Mouse (Mus musculus): ENCODE results near the gene Gm10718. TPM values are rescaled to one million over a fixed set of nuclear protein-coding genes. Genes with fewer than 3 reads are reported as not detected.
"Not testable (repeated sequence)": the region's sequence is repeated elsewhere in the genome, so short reads cannot be mapped to it uniquely, and the experiment has no call there.

The Gm10718 gene
- polyA plus RNA-seq, 1 experiment from 2014 or later = 0.41 TPM

- WGBS = 70% methylated on average over 9 of the region's 9 CpGs
- not testable (repeated sequence) for ATAC-seq (ENCODE audit: insufficient number of reproducible peaks, low FRiP score, low TSS enrichment, low read depth); H3K4me3 ChIP-seq
These were observed 3.9 kb downstream of the Gm10718 start for GRCm38 (mm10) chr9:3027200-3027599.

GRCm38 (mm10) chr9:3029276-3030000 is 6.1 kb downstream of the Gm10718 start:
- H3K27ac ChIP-seq; H3K9me3 ChIP-seq; H3K27me3 ChIP-seq; H3K4me3 ChIP-seq; H3K4me2 ChIP-seq; H3K4me1 ChIP-seq; H3K9ac ChIP-seq; ATAC-seq (ENCODE audit: insufficient number of reproducible peaks, low FRiP score, low TSS enrichment, low read depth); H3K36me3 ChIP-seq: not testable (repeated sequence)
- 64% methylated on average over 14 of the region's 16 CpGs for WGBS

More at GRCm38 (mm10) chr9:3027200-3027599, 3.9 kb downstream of the Gm10718 start:
- not testable (repeated sequence) for H3K4me2 ChIP-seq, H3K27me3 ChIP-seq, H3K9me3 ChIP-seq, H3K27ac ChIP-seq, H3K9ac ChIP-seq, H3K4me1 ChIP-seq, H3K36me3 ChIP-seq

- not testable (repeated sequence) for H3K27ac ChIP-seq; H3K4me2 ChIP-seq; H3K9ac ChIP-seq; H3K9me3 ChIP-seq; H3K4me1 ChIP-seq; H3K36me3 ChIP-seq; H3K27me3 ChIP-seq; H3K4me3 ChIP-seq; ATAC-seq (ENCODE audit: insufficient number of reproducible peaks, low FRiP score, low TSS enrichment, low read depth)
- WGBS = 67% methylated on average over 3 of the region's 10 CpGs
These were observed 7.5 kb downstream of the Gm10718 start for GRCm38 (mm10) chr9:3030677-3031318.

- not testable (repeated sequence) for H3K36me3 ChIP-seq; H3K9me3 ChIP-seq; H3K4me2 ChIP-seq; H3K4me1 ChIP-seq; H3K27ac ChIP-seq; H3K4me3 ChIP-seq; ATAC-seq (ENCODE audit: insufficient number of reproducible peaks, low FRiP score, low TSS enrichment, low read depth); H3K27me3 ChIP-seq; H3K9ac ChIP-seq
- 47% methylated on average over 1 of the region's 8 CpGs for WGBS
These were observed 11.0 kb downstream of the Gm10718 start, which contains the start of gene Gm17535 for GRCm38 (mm10) chr9:3034299-3034698. TSS of gene Gm17535 (plus strand) at chr9:3034599.

- H3K27ac ChIP-seq; H3K4me1 ChIP-seq; H3K36me3 ChIP-seq; H3K4me2 ChIP-seq; ATAC-seq (ENCODE audit: insufficient number of reproducible peaks, low FRiP score, low TSS enrichment, low read depth); H3K4me3 ChIP-seq; H3K27me3 ChIP-seq; H3K9me3 ChIP-seq; H3K9ac ChIP-seq: not testable (repeated sequence)
- WGBS = 71% methylated on average over 8 of the region's 8 CpGs
These were observed 13.2 kb downstream of the Gm10718 start, which contains the start of gene Gm10715 for GRCm38 (mm10) chr9:3036577-3036976. TSS of gene Gm10715 (plus strand) at chr9:3036877.

- not testable (repeated sequence) for H3K9ac ChIP-seq; H3K4me1 ChIP-seq; H3K4me2 ChIP-seq; ATAC-seq (ENCODE audit: insufficient number of reproducible peaks, low FRiP score, low TSS enrichment, low read depth); H3K9me3 ChIP-seq; H3K4me3 ChIP-seq; H3K36me3 ChIP-seq; H3K27me3 ChIP-seq; H3K27ac ChIP-seq
- WGBS = 68% methylated on average over 4 of the region's 4 CpGs
These were observed 14.8 kb downstream of the Gm10718 start for GRCm38 (mm10) chr9:3038161-3038560.

Small RNA genes within 50 kb of the gene (microRNA-seq; reads per million reads assigned to microRNA genes)
- not detected for gene Mir101c

Other genes with a start within 250 kb of the Gm10718 start
- not detected in 2 replicates for gene Gm10722, start 22.6 kb upstream of the Gm10718 start, polyA plus RNA-seq (2015; fragmentation: Nextera tagmentation; extraction: Ambion mirVana)
- gene Gm11168, start 20.2 kb upstream of the Gm10718 start, polyA plus RNA-seq (2015; fragmentation: Nextera tagmentation; extraction: Ambion mirVana) = not detected in 2 replicates
- gene Gm10721, start 10.4 kb upstream of the Gm10718 start, polyA plus RNA-seq (2015; fragmentation: Nextera tagmentation; extraction: Ambion mirVana) = not detected in 2 replicates
- not detected in 2 replicates for gene Gm10720, start 7.9 kb upstream of the Gm10718 start, polyA plus RNA-seq (2015; fragmentation: Nextera tagmentation; extraction: Ambion mirVana)
- 0.41 TPM in 1 of 2 replicates, not detected in the other for gene Gm10719, start 6.1 kb upstream of the Gm10718 start, polyA plus RNA-seq (2015; fragmentation: Nextera tagmentation; extraction: Ambion mirVana)
- gene Gm10717, start 1.9 kb downstream of the Gm10718 start, polyA plus RNA-seq (2015; fragmentation: Nextera tagmentation; extraction: Ambion mirVana) = 0.26 TPM in 1 of 2 replicates, not detected in the other
- not detected in 2 replicates for gene Gm17535, start 11.1 kb downstream of the Gm10718 start, polyA plus RNA-seq (2015; fragmentation: Nextera tagmentation; extraction: Ambion mirVana)
- gene Gm10715, start 13.3 kb downstream of the Gm10718 start, polyA plus RNA-seq (2015; fragmentation: Nextera tagmentation; extraction: Ambion mirVana) = not detected in 2 replicates

Data from limb, embryonic 15.5 days (tissue).